Mouse (Mus musculus) thymus, adult 18-20 months (tissue): Measurements from ENCODE around the gene Znfx1.
"Not testable (repeated sequence)": the region's sequence is repeated elsewhere in the genome, so short reads cannot be mapped to it uniquely, and the experiment has no call there.

Experiments
- DNase-seq, 2 experiments: peaks; one replicate each; pipeline ENCODE4 v3.0.0; 2022; ENCODE audit warnings: mixed read lengths in 2 of 2

The Znfx1 gene

DNA sequence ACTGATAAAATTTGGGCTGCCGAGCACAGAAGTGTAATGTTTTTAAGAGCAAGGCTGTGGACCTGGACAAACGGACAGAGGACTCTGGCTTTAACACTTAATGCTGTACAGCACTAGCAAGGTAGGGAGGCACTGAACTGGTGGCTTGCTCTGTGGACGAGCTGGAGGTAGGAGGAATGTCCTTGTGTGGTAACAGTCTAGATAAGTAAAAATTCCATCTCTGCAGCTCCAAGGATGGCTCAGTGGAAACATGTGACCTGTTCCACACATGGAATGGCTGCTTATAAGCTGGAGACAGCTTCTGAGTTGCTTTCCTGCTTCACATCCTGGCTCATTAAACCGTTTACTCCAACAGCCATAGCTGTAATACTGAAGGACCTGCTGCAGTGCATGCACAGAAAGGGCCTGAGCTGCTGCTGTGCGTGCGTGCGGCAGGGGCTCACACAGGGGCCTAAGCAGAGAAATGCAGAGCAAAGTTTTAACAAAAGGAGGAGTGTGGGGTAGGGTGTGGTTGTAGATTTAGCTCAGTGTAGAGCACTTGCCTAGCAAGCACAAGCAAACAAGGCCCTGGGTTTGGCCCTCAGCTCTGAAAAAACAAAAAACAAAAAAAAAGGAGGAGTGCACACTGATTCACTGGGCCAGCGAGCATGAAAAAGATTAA lies 14.0 kb downstream of the Znfx1 start:
- DNase-seq, result no peak

GRCm38 (mm10) chr2:167048223-167048622 lies 14.6 kb downstream of the Znfx1 start:
- no peak for DNase-seq

DNA sequence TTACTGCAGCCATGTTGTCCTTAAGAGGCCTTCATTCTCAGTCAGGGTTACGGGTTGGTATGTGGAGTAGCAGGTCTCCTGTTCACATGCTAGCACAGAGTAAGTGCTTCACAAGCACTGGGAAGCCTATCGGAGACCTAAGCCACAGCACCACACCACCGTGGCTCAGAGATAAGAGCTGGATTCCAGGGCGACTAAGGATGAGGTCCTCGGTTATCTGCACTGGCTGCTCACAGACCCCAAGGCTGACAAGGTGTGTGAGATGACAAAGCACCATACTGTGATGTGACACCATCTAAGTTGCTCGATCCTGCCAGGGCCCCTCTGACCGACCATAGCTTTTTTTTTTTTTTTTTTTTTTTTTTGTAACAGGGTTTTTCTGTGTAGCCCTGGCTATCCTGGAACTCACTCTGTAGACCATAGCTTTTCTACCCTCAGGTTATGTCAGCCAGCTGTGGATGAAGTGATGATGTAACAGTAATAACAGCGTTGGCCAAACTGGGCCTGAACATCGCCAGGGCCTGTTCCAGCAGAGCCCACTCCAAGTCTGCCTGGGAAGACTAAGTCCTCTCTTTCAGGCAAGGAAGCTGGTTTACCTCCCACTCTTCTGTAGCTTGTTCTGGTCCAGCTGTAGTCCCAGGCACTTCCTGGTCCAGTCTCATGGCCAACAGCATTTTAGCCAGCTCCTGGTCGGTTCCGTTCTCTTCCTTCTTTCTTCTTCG lies 19.3 kb downstream of the Znfx1 start:
- no peak for DNase-seq

GRCm38 (mm10) chr2:167039386-167039785 lies 23.4 kb downstream of the Znfx1 start:
- no peak for DNase-seq

DNA sequence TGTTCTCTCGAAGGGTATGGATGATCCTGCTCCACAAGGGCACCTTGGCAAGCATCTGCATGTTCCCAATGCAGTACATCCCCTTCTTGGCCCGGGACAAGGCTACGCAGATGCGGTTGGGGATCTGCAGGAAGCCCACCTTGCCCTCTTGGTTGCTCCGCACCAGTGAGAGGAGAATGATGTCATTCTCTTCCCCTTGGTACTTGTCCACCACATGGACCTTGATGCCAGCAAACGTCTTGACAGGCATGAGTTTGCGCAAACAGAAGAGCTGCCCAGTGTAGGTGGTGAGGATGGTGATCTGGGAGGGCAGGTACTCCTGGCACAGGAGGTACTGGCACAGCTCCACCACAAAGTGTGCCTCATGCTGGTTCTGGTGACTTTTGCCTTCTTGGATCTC lies 24.1 kb downstream of the Znfx1 start:
- DNase-seq, result no peak

DNA sequence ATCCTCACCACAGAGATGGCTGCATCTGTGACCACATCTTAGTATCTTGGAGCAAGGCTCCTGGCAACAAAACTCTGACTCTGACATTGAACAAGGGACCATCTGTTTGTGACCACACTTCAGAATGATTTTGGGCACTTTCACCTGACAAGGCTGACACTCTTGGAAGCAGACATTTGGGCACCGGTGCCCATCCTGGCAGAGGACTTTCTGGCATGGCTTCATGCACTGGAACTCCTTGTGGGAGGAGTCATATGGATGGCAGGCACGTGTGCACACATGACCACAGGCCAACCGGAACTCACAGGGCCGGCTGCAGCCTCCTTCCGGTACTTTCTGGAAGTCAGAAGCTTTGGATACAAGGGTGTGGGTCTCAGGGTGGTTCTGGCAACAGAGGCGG lies 24.5 kb downstream of the Znfx1 start:
- DNase-seq, result no peak

- no peak for DNase-seq
Measured at GRCm38 (mm10) chr2:167037710-167038109, 25.1 kb downstream of the Znfx1 start.

DNA sequence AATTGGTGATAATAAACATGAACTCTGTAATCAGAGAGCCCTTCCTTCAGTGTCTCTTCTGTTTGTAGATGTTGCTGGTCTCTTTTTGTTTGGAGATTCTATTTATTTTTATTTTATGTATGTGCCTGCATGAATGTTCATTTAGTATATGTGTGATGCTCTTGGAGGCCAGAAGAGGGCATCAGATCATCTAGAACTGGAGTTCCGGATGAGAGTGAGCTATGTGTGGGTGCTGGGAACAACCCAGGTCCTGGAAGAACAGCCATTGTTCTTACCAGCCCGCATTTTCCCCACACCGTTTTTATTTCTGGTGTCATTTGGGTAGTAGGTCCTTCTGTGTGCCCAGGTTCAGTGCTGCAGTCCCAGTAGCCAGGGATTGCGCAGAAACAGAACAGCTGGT lies 32.3 kb downstream of the Znfx1 start:
- no peak for DNase-seq

DNA sequence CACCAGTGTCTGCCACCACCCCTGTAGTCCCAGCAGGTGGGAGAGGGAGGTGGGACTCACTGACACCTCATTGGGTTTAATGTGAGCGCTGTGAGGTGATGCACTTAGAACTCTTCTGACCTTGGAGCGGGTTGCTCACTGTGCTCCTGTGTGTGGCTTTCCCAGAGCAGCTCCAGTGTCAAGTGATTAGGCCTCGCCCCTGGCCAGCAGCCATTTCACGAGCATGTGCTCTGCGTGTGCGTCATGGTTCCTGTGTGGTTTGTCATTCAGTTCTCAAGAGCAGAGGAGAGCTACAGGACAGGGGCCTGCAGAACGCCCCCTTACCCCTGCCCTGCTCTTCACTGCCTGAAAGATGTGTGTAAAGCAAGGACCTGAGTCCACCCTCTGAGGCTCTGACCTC lies 34.3 kb downstream of the Znfx1 start:
- no peak for DNase-seq

DNA sequence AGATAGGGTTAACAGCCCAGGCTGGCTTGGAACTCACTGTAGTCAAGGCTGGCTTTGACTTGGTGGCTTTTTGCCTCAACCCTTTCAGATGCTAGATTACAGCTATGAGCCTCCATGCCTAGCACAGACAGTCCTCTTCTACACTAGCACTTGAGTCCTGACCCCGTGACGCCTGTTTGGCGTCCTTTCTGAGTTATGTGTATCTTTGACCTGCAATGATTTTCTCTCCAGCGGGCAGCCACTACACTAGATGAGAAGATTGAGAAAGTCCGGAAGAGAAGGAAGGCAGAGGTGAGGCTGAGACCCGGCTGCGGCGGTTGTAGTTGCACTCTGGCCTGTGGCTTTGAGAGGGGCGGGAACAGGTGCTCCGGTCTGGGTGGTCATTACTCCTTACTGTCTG lies 43.4 kb downstream of the Znfx1 start:
- no peak for DNase-seq

DNA sequence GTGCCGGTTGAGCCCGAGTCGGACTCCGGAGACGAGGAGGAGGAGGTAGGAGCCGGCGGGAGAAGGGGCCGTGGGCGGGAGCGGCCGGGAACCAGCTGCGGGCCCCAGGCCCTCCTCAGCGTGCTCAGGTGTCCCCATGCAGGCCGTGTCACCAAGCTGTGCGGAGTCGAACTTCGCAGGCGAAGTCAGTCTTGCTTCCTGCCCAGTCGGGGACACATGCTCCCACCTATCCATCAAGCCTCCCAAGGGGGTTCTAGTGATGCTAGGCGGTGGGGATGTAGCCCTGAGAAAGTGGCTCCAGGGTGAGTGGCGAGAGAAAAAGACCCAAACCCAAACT lies 47.5 kb downstream of the Znfx1 start:
- DNase-seq, result no peak

GRCm38 (mm10) chr2:167014702-167015381 lies 48.0 kb downstream of the Znfx1 start, which contains the start of gene Ddx27:
Gene Ddx27, plus strand, starts transcription at chr2:167015193.
- peak; percentile 82 to 84 for DNase-seq

DNA sequence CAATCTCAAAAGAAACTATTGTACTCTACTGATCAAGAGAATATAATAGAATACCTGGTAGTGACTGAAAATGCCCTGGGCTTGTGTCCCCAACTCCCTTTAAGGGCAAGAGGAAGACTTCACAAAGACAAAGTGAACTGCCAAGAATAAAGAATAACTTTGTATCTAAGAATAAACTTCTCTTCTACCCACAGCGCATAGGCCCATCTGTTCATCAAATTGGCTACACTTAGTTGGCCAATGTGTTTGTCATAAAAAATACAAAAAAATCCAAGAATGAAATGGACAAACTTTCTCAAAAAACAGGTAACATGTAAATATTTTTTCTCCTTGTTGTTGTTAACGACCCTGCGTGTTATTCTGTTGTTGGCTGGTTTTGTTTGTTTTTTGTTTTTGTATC lies 52.3 kb downstream of the Znfx1 start:
- DNase-seq, result no peak

GRCm38 (mm10) chr2:167009483-167009882 lies 53.3 kb downstream of the Znfx1 start:
- DNase-seq, result no peak

DNA sequence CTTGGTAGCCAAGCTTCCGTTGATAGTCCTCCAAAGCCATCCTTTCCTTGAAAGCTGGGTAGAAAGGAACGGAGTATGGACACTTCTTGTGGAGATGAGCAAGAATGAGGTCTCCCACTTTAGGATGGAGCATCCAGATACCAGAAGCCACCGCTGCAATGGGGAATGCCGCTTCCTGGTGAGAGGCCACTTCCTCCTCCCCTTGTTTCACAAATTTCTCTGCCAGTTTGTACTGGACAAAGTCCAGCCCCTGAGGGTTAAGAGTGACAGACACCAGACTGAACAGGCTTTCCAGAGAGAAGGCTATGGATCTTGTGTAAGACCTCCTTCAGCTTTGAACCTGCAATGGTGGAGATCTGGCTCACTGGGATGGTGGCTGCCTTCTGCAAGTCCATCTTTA lies 55.2 kb downstream of the Znfx1 start:
- not testable (repeated sequence) for DNase-seq

- DNase-seq, result no peak
Measured at GRCm38 (mm10) chr2:167007001-167007491, 55.8 kb downstream of the Znfx1 start.

GRCm38 (mm10) chr2:167006355-167006754 lies 56.5 kb downstream of the Znfx1 start:
- DNase-seq, result no peak

- DNase-seq, result peak in 1 of 2 experiments; percentile 32
Measured at GRCm38 (mm10) chr2:167004099-167004854, 58.5 kb downstream of the Znfx1 start.

DNA sequence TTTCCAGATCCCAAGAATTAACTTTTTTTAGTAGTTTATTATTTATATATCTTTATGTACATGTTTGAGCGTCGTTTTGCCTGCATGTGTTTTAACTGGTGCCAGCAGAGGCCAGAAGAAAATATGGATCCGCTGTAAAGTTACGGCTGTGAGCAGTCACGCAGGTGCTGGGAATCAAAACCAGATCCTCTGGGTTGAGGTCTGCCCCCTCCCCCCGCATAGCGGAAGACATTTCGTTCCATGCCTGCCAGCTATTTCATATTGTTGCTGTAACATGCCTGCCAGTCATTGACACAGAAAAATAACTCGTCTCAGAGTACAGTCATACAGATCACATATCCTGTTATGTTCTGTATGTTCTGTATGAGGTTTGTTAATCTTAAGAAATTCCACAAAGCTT lies 61.3 kb downstream of the Znfx1 start:
- DNase-seq, result no peak

- DNase-seq, result no peak
Measured at GRCm38 (mm10) chr2:166996533-166996894, 66.3 kb downstream of the Znfx1 start.

DNA sequence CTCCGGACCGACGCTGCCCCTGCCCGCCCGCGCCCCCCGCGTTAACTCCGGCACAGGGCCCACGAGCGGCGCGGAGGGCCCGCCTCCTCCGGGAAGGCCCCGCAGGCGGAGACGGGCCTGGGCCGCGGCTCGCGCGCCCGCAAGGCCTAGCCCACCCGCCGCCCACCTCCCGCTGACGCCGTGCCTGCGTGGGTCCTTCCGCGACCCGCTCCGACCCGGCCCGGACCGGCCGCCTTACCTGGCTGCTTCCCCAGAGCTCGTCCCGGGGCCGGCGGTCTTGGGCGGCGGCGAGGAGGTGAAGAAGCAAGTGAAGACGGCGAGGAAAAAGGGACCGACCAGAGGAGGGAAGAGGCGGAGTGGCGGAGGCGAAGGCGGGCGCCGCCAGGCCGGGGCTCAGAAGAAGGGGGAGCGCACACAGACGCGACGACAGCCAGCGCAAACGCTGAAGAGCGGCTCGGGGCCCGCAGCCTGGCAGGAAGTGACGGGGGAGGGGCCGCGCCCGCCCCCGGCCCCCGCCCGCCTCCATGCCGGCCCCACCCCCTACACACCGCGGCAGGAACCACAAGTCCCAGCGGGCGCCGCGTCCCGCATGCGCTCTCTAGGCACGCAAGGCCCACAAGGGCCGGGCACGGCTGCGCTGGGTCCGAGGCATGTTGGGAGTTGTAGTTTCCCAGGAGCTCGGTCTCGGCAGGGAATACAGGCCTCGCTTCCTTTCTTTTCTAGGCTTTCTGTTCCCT lies 66.9 kb downstream of the Znfx1 start, which contains the start of gene Stau1:
Stau1 (minus strand) TSS at position 504 of the 737 bp plus-strand sequence.
- peak; percentile 93 to 94 for DNase-seq
